Mouse (Mus musculus): ENCODE results near the gene Tril.

The Tril gene

GRCm38 (mm10) chr6:53820486-53820985 is at the start of gene Tril:
Gene Tril, minus strand, starts transcription at chr6:53820830.
- ChIA-PET CTCF (interaction anchor here in 3 of 4 experiments (1.0 to 4.3 kb wide), 8 partner anchors 8 to 163 kb away, joined by 3 to 57 read pairs (median 12); no protein-coding TSS in a partner anchor), POLR2A (interaction anchor here in 3 of 4 experiments (0.5 to 2.0 kb wide), 7 partner anchors 13 to 1310 kb away, joined by 3 to 5 read pairs (median 3); no protein-coding TSS in a partner anchor)

GRCm38 (mm10) chr6:53863011-53863410 is 42.4 kb upstream of the Tril start:
- ChIA-PET CTCF (interaction anchor here in 1 of 4 experiments (0.5 kb wide), 1 partner anchor 97 kb away, joined by 6 read pairs; no protein-coding TSS in a partner anchor), POLR2A (interaction anchor here in 1 of 4 experiments (1.3 kb wide), 1 partner anchor 18 kb away, joined by 3 read pairs; no protein-coding TSS in a partner anchor)

GRCm38 (mm10) chr6:53859106-53859505 is 38.5 kb upstream of the Tril start:
- ChIA-PET POLR2A (no interaction called here), CTCF (no interaction called here)

GRCm38 (mm10) chr6:53857822-53858221 is 37.2 kb upstream of the Tril start:
- CTCF ChIA-PET, result no interaction called here
- POLR2A ChIA-PET, result interaction anchor here in 2 of 4 experiments (0.7 to 1.5 kb wide), 2 partner anchors 13 to 17 kb away, joined by 3 to 4 read pairs; no protein-coding TSS in a partner anchor

GRCm38 (mm10) chr6:53856775-53857174 is 36.1 kb upstream of the Tril start:
- ChIA-PET POLR2A (interaction anchor here in 1 of 4 experiments (1.5 kb wide), 1 partner anchor 12 kb away, joined by 4 read pairs; no protein-coding TSS in a partner anchor), CTCF (no interaction called here)

- CTCF ChIA-PET, result no interaction called here
- POLR2A ChIA-PET, result interaction anchor here in 3 of 4 experiments (1.0 to 2.1 kb wide), 4 partner anchors 10 to 11 kb away, joined by 3 to 10 read pairs (median 4); no protein-coding TSS in a partner anchor
These were observed 34.6 kb upstream of the Tril start for GRCm38 (mm10) chr6:53854971-53855856.

- ChIA-PET POLR2A (interaction anchor here in 2 of 4 experiments (1.0 to 2.1 kb wide), 2 partner anchors 9 kb away, joined by 4 to 10 read pairs; no protein-coding TSS in a partner anchor), CTCF (no interaction called here)
These were observed 33.6 kb upstream of the Tril start for GRCm38 (mm10) chr6:53854226-53854625.

- ChIA-PET POLR2A (no interaction called here), CTCF (no interaction called here)
These were observed 32.9 kb upstream of the Tril start for GRCm38 (mm10) chr6:53853546-53853945.

- ChIA-PET POLR2A (interaction anchor here in 3 of 4 experiments (0.6 to 3.0 kb wide), 25 partner anchors 9 to 540 kb away, joined by 3 to 20 read pairs (median 4); no protein-coding TSS in a partner anchor), CTCF (interaction anchor here in 2 of 4 experiments (1.3 to 1.4 kb wide), 2 partner anchors 12 to 26 kb away, joined by 3 to 7 read pairs; no protein-coding TSS in a partner anchor)
These were observed 24.0 kb upstream of the Tril start for GRCm38 (mm10) chr6:53844626-53845025.

GRCm38 (mm10) chr6:53825213-53825612 is 4.6 kb upstream of the Tril start:
- CTCF ChIA-PET, result interaction anchor here in 1 of 4 experiments (0.6 kb wide), 1 partner anchor 159 kb away, joined by 4 read pairs; no protein-coding TSS in a partner anchor
- POLR2A ChIA-PET, result interaction anchor here in 1 of 4 experiments (1.2 kb wide), 1 partner anchor 20 kb away, joined by 3 read pairs; no protein-coding TSS in a partner anchor

GRCm38 (mm10) chr6:53821041-53821501 is 441 bp upstream of the Tril start:
- ChIA-PET POLR2A (interaction anchor here in 2 of 4 experiments (0.5 to 1.2 kb wide), 5 partner anchors 13 to 1311 kb away, joined by 3 read pairs; no protein-coding TSS in a partner anchor), CTCF (interaction anchor here in 3 of 4 experiments (1.0 to 4.3 kb wide), 4 partner anchors 26 to 163 kb away, joined by 3 to 57 read pairs (median 11); no protein-coding TSS in a partner anchor)

GRCm38 (mm10) chr6:53819761-53820485 is 707 bp downstream of the Tril start:
- CTCF ChIA-PET, result interaction anchor here (0.6 to 4.3 kb wide), 32 partner anchors 9 to 429 kb away, joined by 3 to 60 read pairs (median 5); no protein-coding TSS in a partner anchor
- POLR2A ChIA-PET, result interaction anchor here (0.5 to 2.4 kb wide), 16 partner anchors 12 to 310 kb away, joined by 3 to 20 read pairs (median 4); partner anchors contain the start of gene Chn2 (in 1 of the 4)

- CTCF ChIA-PET, result interaction anchor here (0.6 to 4.3 kb wide), 50 partner anchors 10 to 573 kb away, joined by 3 to 60 read pairs (median 4); no protein-coding TSS in a partner anchor
- POLR2A ChIA-PET, result interaction anchor here (0.5 to 2.4 kb wide), 20 partner anchors 11 to 350 kb away, joined by 3 to 20 read pairs (median 4); partner anchors contain the start of gene Chn2 (in 1 of the 4)
These were observed 1.6 kb downstream of the Tril start for GRCm38 (mm10) chr6:53818732-53819661.

GRCm38 (mm10) chr6:53818264-53818731 is 2.3 kb downstream of the Tril start:
- POLR2A ChIA-PET, result interaction anchor here in 3 of 4 experiments (0.5 to 2.4 kb wide), 9 partner anchors 11 to 351 kb away, joined by 3 to 20 read pairs (median 5); partner anchors contain the start of gene Chn2 (in 1 of the 3)
- CTCF ChIA-PET, result interaction anchor here (0.5 to 4.3 kb wide), 40 partner anchors 10 to 1359 kb away, joined by 3 to 60 read pairs (median 4); no protein-coding TSS in a partner anchor

- CTCF ChIA-PET, result interaction anchor here (0.5 to 4.3 kb wide), 18 partner anchors 11 to 1360 kb away, joined by 3 to 60 read pairs (median 6); no protein-coding TSS in a partner anchor
These were observed 2.9 kb downstream of the Tril start for GRCm38 (mm10) chr6:53817763-53818174.

GRCm38 (mm10) chr6:53816661-53817060 is 4.0 kb downstream of the Tril start:
- ChIA-PET CTCF (interaction anchor here in 3 of 4 experiments (0.7 to 4.3 kb wide), 4 partner anchors 15 to 312 kb away, joined by 3 to 57 read pairs (median 14); no protein-coding TSS in a partner anchor), POLR2A (interaction anchor here in 1 of 4 experiments (2.7 kb wide), 1 partner anchor 15 kb away, joined by 11 read pairs; no protein-coding TSS in a partner anchor)

More at GRCm38 (mm10) chr6:53817763-53818174, 2.9 kb downstream of the Tril start:
- POLR2A ChIA-PET, result interaction anchor here in 3 of 4 experiments (0.5 to 2.4 kb wide), 5 partner anchors 11 to 26 kb away, joined by 3 to 20 read pairs (median 5); no protein-coding TSS in a partner anchor
